Mouse (Mus musculus): ENCODE measurements around the gene Maco1. TPM values are rescaled to one million over a fixed set of nuclear protein-coding genes. Genes with fewer than 3 reads are reported as not detected.

The Maco1 gene
- polyA plus RNA-seq, 1 experiment from 2014 or later, result 44.7 TPM

DNA sequence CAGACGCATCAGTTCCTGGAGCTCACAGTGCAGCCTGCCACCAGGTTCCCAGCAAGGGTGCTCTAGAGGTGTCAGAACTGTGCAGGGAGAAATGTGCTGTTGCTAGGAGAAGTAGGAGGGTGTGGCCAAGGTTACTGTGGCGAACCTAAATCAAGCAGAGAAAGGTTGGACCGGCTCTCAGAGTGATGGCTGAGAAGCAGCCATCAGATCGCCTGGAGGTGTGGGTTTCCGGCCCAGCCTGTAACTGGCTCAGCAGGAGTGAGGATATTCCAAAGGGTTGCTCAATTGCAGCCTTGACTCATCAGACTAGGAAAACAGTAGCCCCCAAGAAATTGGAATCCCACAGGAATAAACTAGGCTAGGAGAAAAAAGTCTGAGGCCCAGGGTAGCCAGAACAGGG is 3.4 kb upstream of the Maco1 start:
- no peak overlapping the region for H3K4me2 ChIP-seq
- no peaks in the 10 kb centered on the region for H3K36me3 ChIP-seq
- ATAC-seq (ENCODE audit: insufficient number of reproducible peaks, low FRiP score, low TSS enrichment, low read depth), result no peak
- no peaks in the 10 kb centered on the region for H3K9me3 ChIP-seq
- H3K27ac ChIP-seq, result peak overlapping the region; percentile 38; the same call in 1 of the 2 replicates
- H3K9ac ChIP-seq, result no peak overlapping the region
- H3K4me1 ChIP-seq, result peaks cover 18% of the 10 kb centered on the region
- H3K4me3 ChIP-seq, result no peak overlapping the region
- WGBS, result 27% methylated on average over 5 of the region's 5 CpGs
- H3K27me3 ChIP-seq, result peaks cover 4% of the 10 kb centered on the region; the same call in 1 of the 2 replicates

DNA sequence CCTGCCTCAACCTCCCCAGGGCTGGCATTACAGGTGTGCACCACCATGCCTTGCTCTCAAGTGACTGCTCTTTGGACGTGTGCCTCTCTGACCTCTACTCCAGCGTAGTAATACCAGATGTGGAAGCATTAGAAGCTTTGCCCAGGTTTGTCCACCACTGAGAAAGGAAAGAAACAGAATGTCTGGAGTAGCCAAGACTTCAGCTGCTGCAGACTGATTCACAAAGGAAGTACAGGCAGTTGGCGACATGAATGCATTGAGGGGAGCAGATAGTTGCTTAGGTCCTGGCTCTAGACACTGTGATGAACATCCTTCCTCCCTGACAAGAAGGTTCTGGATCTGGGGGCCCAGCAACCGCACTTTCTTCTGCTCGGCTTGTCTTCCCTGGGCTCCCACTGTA is 2.9 kb upstream of the Maco1 start:
- Histone ChIP-seq H3K9ac (no peak overlapping the region), H3K9me3 (no peaks in the 10 kb centered on the region), H3K27me3 (peaks cover 4% of the 10 kb centered on the region; the same call in 1 of the 2 replicates), H3K27ac (peak overlapping the region; percentile 38; the same call in 1 of the 2 replicates), H3K4me1 (peaks cover 22% of the 10 kb centered on the region), H3K4me3 (no peak overlapping the region), H3K4me2 (no peak overlapping the region), H3K36me3 (no peaks in the 10 kb centered on the region)
- 48% methylated on average over 5 of the region's 5 CpGs for WGBS
- ATAC-seq (ENCODE audit: insufficient number of reproducible peaks, low FRiP score, low TSS enrichment, low read depth), result no peak

DNA sequence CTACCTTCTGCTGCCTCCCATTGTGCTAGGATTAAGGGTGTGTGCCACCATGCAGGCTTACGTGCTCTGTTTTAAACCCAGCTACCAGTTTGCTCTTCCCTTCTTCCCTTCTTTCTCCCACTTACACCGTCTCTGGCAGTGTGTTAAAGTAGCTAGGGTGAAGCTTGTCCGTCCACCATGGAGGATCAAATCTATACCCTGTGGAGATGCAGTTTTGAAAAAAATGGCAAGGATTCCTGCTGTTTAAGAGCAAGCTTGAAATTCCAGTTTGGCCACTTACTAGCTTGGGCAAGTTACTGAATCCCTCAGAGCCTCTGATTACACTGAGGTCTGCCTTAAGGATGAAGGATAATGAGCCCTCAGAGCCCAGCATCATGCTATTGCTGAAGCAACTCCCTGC is 2.2 kb upstream of the Maco1 start:
- Histone ChIP-seq H3K4me1 (peaks cover 28% of the 10 kb centered on the region), H3K4me2 (no peak overlapping the region), H3K4me3 (no peak overlapping the region), H3K9me3 (no peaks in the 10 kb centered on the region), H3K36me3 (no peaks in the 10 kb centered on the region), H3K9ac (no peak overlapping the region), H3K27ac (no peak overlapping the region), H3K27me3 (peaks cover 4% of the 10 kb centered on the region; the same call in 1 of the 2 replicates)
- no peak for ATAC-seq (ENCODE audit: insufficient number of reproducible peaks, low FRiP score, low TSS enrichment, low read depth)
- WGBS, result 42% methylated on average over 3 of the region's 3 CpGs

DNA sequence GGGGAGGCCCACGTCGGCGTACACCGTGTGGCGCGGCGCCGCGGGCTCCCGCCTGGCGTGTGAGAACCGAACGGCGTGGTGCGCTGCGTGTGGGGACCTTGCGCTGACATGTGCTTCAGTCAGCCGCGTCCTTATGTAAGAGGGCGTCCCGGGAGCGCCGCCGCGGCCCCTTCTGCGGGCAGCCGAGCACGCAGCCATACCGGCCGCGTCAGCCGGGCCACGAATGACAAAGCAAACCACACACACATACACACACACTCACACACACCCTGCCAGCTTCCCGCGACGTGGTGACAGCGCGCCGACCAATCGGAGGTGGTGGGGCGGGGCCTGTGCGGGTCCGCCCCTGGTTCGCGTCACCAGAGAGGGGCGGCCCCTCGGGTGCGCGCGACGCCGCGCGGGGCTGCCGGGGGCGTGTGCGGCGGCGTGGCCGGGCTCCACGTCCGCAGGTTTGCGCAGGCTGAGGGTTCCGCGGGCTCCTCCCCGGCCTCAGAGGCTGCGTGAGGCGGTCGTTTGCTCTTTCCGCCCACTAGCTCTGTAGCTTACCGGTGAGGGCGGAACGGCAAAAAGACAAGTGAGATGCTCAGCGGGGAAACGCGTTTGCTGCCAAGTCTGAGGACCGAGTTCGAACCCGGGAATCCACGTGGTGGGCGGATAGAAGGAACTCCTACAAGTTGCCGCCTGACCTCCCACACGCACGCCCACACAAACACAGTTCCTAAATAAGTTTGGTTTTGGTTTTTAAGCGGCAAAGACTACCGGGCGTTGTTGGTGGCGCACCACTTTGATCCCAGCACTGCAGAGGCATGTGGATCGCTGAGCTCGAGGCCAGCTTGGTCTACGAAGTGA is 716 bp upstream of the Maco1 start:
- no peaks in the 10 kb centered on the region for H3K36me3 ChIP-seq
- peak overlapping the region; percentile 56 for H3K9ac ChIP-seq
- no peaks in the 10 kb centered on the region for H3K9me3 ChIP-seq
- H3K4me1 ChIP-seq, result peaks cover 28% of the 10 kb centered on the region
- H3K4me3 ChIP-seq, result peak overlapping the region; percentile 99
- peaks cover 4% of the 10 kb centered on the region; the same call in 1 of the 2 replicates for H3K27me3 ChIP-seq
- WGBS, result under 1% methylated on average over 88 of the region's 91 CpGs
- H3K27ac ChIP-seq, result peak overlapping the region; percentile 92
- H3K4me2 ChIP-seq, result peak overlapping the region; percentile 83
- peak; percentile 92 for ATAC-seq (ENCODE audit: insufficient number of reproducible peaks, low FRiP score, low TSS enrichment, low read depth)

DNA sequence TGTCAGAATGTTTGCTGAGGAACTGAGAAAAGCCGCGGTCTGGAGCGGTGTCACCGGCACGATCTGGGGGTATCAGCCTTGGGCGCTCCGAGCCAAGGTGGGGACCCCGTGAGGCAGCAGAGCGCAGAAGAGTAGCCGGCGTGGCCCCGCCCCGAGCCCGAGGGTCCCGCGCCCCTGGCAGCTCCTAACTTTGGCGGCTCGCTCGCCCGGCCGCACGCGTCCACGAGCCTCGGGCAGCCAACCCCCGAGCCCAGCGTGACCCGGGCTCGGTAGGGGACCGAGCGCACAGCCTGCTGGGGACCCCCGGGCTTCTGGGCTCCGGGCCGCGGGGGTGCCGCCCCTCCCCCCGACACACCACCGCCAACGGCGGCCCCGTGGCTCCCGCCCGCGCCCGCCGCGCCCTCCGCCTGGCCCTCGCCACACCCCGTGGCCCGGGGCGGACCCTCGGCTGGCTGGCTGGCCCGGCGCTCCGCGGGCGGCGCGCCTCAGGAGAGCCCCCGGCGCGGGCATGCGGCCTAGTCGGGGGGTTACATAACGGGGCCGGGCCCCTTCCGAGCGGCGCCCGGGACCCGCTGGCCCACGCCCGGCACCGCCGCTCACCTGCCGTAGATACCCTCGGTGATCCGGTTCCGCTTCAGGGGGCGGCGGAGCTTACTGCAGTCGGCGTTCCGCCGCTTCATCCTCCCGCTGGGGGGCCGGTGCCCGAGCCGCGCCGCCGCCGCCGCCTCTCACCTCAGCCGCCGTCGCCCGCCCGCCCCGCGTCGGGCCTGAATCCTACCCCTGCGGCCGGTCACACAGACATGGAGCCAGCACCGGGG is 498 bp downstream of the Maco1 start:
- no peaks in the 10 kb centered on the region for H3K9me3 ChIP-seq
- H3K4me1 ChIP-seq, result peaks cover 32% of the 10 kb centered on the region
- under 1% methylated on average over 74 of the region's 106 CpGs for WGBS
- no peaks in the 10 kb centered on the region for H3K36me3 ChIP-seq
- ATAC-seq (ENCODE audit: insufficient number of reproducible peaks, low FRiP score, low TSS enrichment, low read depth), result no peak; the same call in 1 of the 2 replicates
- peak overlapping the region; percentile 89 for H3K27ac ChIP-seq
- H3K4me3 ChIP-seq, result peak overlapping the region; percentile 99
- H3K27me3 ChIP-seq, result peaks cover 4% of the 10 kb centered on the region; the same call in 1 of the 2 replicates
- peak overlapping the region; percentile 83 for H3K4me2 ChIP-seq
- peak overlapping the region; percentile 94 for H3K9ac ChIP-seq

DNA sequence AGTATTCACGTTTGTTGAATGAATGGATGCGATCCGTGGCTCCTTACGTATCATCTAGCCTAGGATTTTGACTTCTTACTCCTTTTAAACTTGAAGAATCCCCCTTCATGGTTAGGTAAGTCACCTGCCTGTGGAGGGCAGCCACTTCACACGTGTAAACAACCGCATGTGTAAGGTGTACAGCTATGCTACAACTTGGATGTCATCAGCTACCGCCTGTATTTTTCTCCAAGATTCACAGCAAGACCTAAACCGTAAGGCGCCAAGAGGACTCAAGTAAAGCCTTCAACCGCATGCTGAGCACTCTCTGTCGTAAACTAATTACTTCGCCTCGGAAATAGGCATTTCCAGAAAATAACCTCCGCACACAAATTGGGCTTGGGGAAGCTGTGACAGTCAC is 1.3 kb downstream of the Maco1 start:
- Histone ChIP-seq H3K27me3 (peaks cover 4% of the 10 kb centered on the region; the same call in 1 of the 2 replicates), H3K4me2 (peak overlapping the region; percentile 83), H3K36me3 (no peaks in the 10 kb centered on the region), H3K9ac (peak overlapping the region; percentile 94), H3K9me3 (no peaks in the 10 kb centered on the region), H3K27ac (peak overlapping the region; percentile 89; the same call in 1 of the 2 replicates), H3K4me1 (peaks cover 34% of the 10 kb centered on the region), H3K4me3 (peak overlapping the region; percentile 99)
- WGBS, result 11% methylated on average over 14 of the region's 14 CpGs
- ATAC-seq (ENCODE audit: insufficient number of reproducible peaks, low FRiP score, low TSS enrichment, low read depth), result no peak

DNA sequence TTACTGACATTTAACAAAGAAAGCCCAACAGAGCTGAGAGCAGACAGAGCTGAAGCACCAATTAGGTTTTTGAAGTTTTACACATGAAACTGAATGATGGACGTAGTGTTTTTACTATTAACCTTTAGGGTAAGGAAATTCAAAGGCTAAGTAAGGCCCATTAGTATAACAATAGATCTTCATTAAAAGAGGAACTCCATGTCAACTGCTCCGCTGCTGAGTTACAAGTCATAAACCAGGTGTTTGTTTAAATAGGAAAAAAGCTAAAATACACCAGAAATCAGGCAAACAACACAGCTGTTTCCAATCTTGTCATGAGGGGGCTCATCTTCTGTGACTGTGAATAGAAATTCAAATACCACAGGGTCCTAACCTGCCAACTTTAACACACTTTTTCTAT is 1.9 kb downstream of the Maco1 start:
- Histone ChIP-seq H3K4me1 (peaks cover 27% of the 10 kb centered on the region), H3K4me2 (peak overlapping the region; percentile 83; the same call in 1 of the 2 replicates), H3K9me3 (no peaks in the 10 kb centered on the region), H3K9ac (no peak overlapping the region), H3K27me3 (peaks cover 2% of the 10 kb centered on the region; the same call in 1 of the 2 replicates), H3K36me3 (no peaks in the 10 kb centered on the region), H3K4me3 (no peak overlapping the region), H3K27ac (no peak overlapping the region)
- 37% methylated on average over 2 of the region's 2 CpGs for WGBS
- ATAC-seq (ENCODE audit: insufficient number of reproducible peaks, low FRiP score, low TSS enrichment, low read depth), result no peak

DNA sequence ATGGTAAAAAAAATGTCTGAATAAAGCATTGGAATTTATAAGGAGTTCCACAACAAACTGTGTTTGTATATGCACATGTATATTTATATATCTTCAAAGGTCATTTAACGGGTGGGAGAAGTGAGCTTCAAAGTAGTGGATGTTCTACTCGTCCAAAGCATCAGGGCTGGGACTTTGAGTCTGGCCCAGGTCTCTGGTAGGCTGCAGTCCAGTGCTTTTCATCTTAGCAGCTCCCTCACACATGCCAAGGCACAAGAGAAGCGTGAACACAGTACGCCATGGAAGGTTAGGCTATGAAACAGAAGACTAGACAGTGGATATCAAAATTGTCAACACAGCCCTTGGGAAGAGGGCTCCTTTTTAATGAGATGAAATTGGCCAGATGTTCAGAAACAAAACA is 2.6 kb downstream of the Maco1 start:
- no peak overlapping the region for H3K27ac ChIP-seq
- ATAC-seq (ENCODE audit: insufficient number of reproducible peaks, low FRiP score, low TSS enrichment, low read depth), result no peak
- no peaks in the 10 kb centered on the region for H3K9me3 ChIP-seq
- H3K9ac ChIP-seq, result no peak overlapping the region
- H3K4me2 ChIP-seq, result no peak overlapping the region
- H3K36me3 ChIP-seq, result no peaks in the 10 kb centered on the region
- no peak overlapping the region for H3K4me3 ChIP-seq
- H3K4me1 ChIP-seq, result peaks cover 29% of the 10 kb centered on the region
- H3K27me3 ChIP-seq, result no peaks in the 10 kb centered on the region
- WGBS, result 69% methylated on average over 4 of the region's 4 CpGs

DNA sequence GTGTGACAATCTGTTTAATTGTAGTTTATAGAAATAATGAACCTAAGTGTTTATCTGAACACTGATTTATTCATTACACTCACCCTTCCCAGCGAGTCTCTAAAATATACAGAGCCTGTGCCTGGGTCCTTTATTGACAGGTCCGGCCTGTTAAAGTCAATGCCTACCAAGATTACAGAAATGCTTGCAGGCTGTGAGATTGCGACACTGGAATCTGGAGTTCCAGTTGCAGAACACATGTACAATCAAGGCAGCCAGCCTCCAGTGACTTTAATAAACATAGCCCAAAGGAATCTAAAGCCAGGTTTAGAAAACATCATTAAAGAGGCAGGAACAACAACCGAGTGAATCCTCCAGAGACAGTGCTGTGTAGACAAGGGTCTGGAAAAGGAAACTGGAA is 5.6 kb downstream of the Maco1 start:
- Histone ChIP-seq H3K4me2 (no peak overlapping the region), H3K9me3 (no peaks in the 10 kb centered on the region), H3K4me1 (peaks cover 29% of the 10 kb centered on the region), H3K4me3 (no peak overlapping the region), H3K36me3 (no peaks in the 10 kb centered on the region), H3K27ac (0 out of 2 replicates have a peak overlapping the region, but pooled peaks have one; percentile 5), H3K27me3 (no peaks in the 10 kb centered on the region), H3K9ac (no peak overlapping the region)
- no peak for ATAC-seq (ENCODE audit: insufficient number of reproducible peaks, low FRiP score, low TSS enrichment, low read depth)
- WGBS, result 52% methylated on average over 4 of the region's 4 CpGs

DNA sequence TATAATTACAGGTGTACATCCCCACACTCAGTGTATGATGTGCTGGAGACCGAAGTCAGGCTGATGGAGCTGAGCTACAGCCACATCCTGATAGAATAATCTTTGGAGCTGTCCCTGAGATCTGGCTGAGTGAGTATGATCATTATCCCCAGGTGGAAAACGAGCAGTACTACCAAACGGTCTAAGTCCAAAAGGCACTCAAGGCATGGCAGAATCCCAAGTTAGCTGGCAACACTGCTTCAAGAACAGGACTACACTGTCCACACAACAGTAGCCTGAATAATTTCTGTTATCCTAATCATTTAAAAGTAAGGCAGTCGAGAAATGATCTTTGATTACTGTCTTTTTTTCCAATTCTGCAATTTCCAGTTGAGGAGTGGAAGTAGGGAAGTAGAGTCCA is 9.6 kb downstream of the Maco1 start:
- no peaks in the 10 kb centered on the region for H3K27me3 ChIP-seq
- no peak for ATAC-seq (ENCODE audit: insufficient number of reproducible peaks, low FRiP score, low TSS enrichment, low read depth)
- 80% methylated on average over 4 of the region's 4 CpGs for WGBS

DNA sequence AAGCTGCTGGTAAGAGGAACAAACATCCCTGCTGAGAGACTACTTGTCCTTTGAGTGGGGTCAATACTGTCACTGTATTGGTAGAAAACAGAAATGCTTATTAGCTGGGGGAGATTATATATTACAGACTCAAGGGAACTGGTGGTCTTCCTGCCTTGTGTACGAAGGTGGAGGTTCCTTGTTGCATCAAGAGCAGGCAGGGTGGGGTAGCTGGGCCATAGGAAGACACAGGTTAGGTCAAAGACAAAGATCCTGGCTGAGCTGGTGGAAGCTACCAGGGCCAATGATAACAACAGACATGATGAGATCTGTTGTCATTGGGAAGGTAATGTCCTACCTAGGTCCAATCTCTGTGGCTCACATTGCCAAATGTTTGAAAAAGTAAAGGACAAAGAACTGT is 12.9 kb downstream of the Maco1 start:
- WGBS, result 90% methylated on average over 1 of the region's 1 CpGs
- peaks cover 17% of the 10 kb centered on the region; the same call in 1 of the 2 replicates for H3K36me3 ChIP-seq
- no peak overlapping the region for H3K27ac ChIP-seq
- no peak overlapping the region for H3K4me3 ChIP-seq
- H3K9me3 ChIP-seq, result no peaks in the 10 kb centered on the region
- H3K27me3 ChIP-seq, result no peaks in the 10 kb centered on the region
- no peaks in the 10 kb centered on the region for H3K4me1 ChIP-seq
- H3K9ac ChIP-seq, result no peak overlapping the region
- no peak for ATAC-seq (ENCODE audit: insufficient number of reproducible peaks, low FRiP score, low TSS enrichment, low read depth)
- H3K4me2 ChIP-seq, result no peak overlapping the region

More for the DNA sequence above, 9.6 kb downstream of the Maco1 start:
- H3K4me3 ChIP-seq, result no peak overlapping the region
- no peak overlapping the region for H3K27ac ChIP-seq
- H3K9ac ChIP-seq, result no peak overlapping the region
- no peak overlapping the region for H3K4me2 ChIP-seq
- H3K36me3 ChIP-seq, result 0 out of 2 replicates have a peak, but pooled peaks cover 3% of the 10 kb centered on the region
- H3K4me1 ChIP-seq, result peaks cover 12% of the 10 kb centered on the region
- H3K9me3 ChIP-seq, result no peaks in the 10 kb centered on the region
